Mouse (Mus musculus) stomach, embryonic 14.5 days (tissue): ENCODE measurements around the gene Mturn. TPM values are rescaled to one million over a fixed set of nuclear protein-coding genes. Genes with fewer than 3 reads are reported as not detected.

Experiments used
- ATAC-seq: fragments of 200-750 bp; cut with Nextera tagmentation; 2 replicates; pipeline ENCODE4 v1.8.0; 2017; ENCODE audit warnings: low read depth, moderate TSS enrichment; ENCODE audit not compliant: insufficient number of reproducible peaks, insufficient read depth, low FRiP score
- H3K27ac ChIP-seq: fragments of 300-500 bp; sonication (generic); 2 replicates; pipeline ENCODE4 v1.5.1; 2014; ENCODE audit warnings: mild to moderate bottlenecking, low read length, moderate library complexity, mixed read lengths
- H3K27me3 ChIP-seq: fragments of 300-500 bp; sonication (generic); 2 replicates; pipeline ENCODE4 v1.6.1; 2014; ENCODE audit warnings: low read length, control low read depth, mixed read lengths; ENCODE audit not compliant: control insufficient read depth, insufficient read depth
- H3K36me3 ChIP-seq: fragments of 300-500 bp; sonication (generic); 2 replicates; pipeline ENCODE4 v1.6.1; 2014; ENCODE audit warnings: mild to moderate bottlenecking, control low read depth, low read length, moderate library complexity, mixed read lengths; ENCODE audit not compliant: control insufficient read depth, insufficient read depth
- H3K4me1 ChIP-seq: fragments of 300-500 bp; sonication (generic); 2 replicates; pipeline ENCODE4 v1.6.1; 2014; ENCODE audit warnings: low read length, control low read depth, mixed read lengths; ENCODE audit not compliant: control insufficient read depth, insufficient read depth
- H3K4me2 ChIP-seq: fragments of 300-500 bp; sonication (generic); replicated peaks from 2 replicates; pipeline ENCODE4 v1.6.1; 2014; ENCODE audit warnings: low read depth, low read length, control low read depth
- H3K4me3 ChIP-seq: fragments of 300-500 bp; sonication (generic); 2 replicates; pipeline ENCODE4 v1.5.1; 2014; ENCODE audit warnings: low read depth, low read length, control low read depth
- H3K9ac ChIP-seq: fragments of 300-500 bp; sonication (generic); replicated peaks from 2 replicates; pipeline ENCODE4 v1.6.1; 2014; ENCODE audit warnings: low read depth, mild to moderate bottlenecking, control low read depth, low read length, moderate library complexity, mixed read lengths
- H3K9me3 ChIP-seq: fragments of 300-500 bp; sonication (generic); 2 replicates; pipeline ENCODE4 v1.6.1; 2016; ENCODE audit warnings: low read depth, low read length, control low read depth; ENCODE audit not compliant: control insufficient read depth
- WGBS: fragments of 180-500 bp; shearing (Covaris S2); extraction: QIAGEN DNeasy Blood & Tissue Kit; methylation state at CpG from one replicate; pipeline ENCODE4 v1.1.7; 2014; 5-methylcytosine and 5-hydroxymethylcytosine counted together
- polyA plus RNA-seq: library from polyadenylated mRNA; unstranded; fragments of >200 nt; fragmentation: Nextera tagmentation; extraction: Ambion mirVana; gene quantifications from 2 replicates; pipeline ENCODE4 v1.2.1, GENCODE M21; 2014

Gene Mturn
- polyA plus RNA-seq, 1 experiment from 2014 or later = 10.3 TPM

- H3K36me3 ChIP-seq = no peaks in the 10 kb centered on the region
- H3K9me3 ChIP-seq = no peaks in the 10 kb centered on the region
- no peak overlapping the region for H3K4me2 ChIP-seq
- no peak overlapping the region for H3K9ac ChIP-seq
- no peak overlapping the region for H3K4me3 ChIP-seq
- 82% methylated on average over 15 of the region's 15 CpGs for WGBS
- H3K27ac ChIP-seq = no peak overlapping the region
- H3K4me1 ChIP-seq = no peaks in the 10 kb centered on the region
- H3K27me3 ChIP-seq = no peaks in the 10 kb centered on the region
- no peak for ATAC-seq
Observed at GRCm38 (mm10) chr6:54718779-54719685, 37.6 kb downstream of the Mturn start.

- no peak overlapping the region for H3K4me3 ChIP-seq
- H3K9ac ChIP-seq = no peak overlapping the region
- H3K36me3 ChIP-seq = no peaks in the 10 kb centered on the region
- H3K9me3 ChIP-seq = no peaks in the 10 kb centered on the region
- no peak overlapping the region for H3K4me2 ChIP-seq
- ATAC-seq = no peak
- no peaks in the 10 kb centered on the region for H3K4me1 ChIP-seq
- WGBS = 29% methylated on average over 14 of the region's 14 CpGs
- H3K27me3 ChIP-seq = no peaks in the 10 kb centered on the region
- no peak overlapping the region for H3K27ac ChIP-seq
Observed at GRCm38 (mm10) chr6:54719686-54720310, 38.4 kb downstream of the Mturn start.

- 85% methylated on average over 9 of the region's 9 CpGs for WGBS
- no peak for ATAC-seq
Observed at GRCm38 (mm10) chr6:54720512-54721251, 39.3 kb downstream of the Mturn start.

GRCm38 (mm10) chr6:54721252-54721635, 39.8 kb downstream of the Mturn start:
- ATAC-seq = no peak
- WGBS = 94% methylated on average over 4 of the region's 4 CpGs
- no peaks in the 10 kb centered on the region for H3K9me3 ChIP-seq

More at GRCm38 (mm10) chr6:54720512-54721251, 39.3 kb downstream of the Mturn start:
- Histone ChIP-seq H3K4me1 (no peaks in the 10 kb centered on the region), H3K27me3 (no peaks in the 10 kb centered on the region), H3K9ac (no peak overlapping the region), H3K27ac (no peak overlapping the region), H3K4me2 (no peak overlapping the region), H3K9me3 (no peaks in the 10 kb centered on the region), H3K4me3 (no peak overlapping the region), H3K36me3 (no peaks in the 10 kb centered on the region)

GRCm38 (mm10) chr6:54726309-54726708, 44.9 kb downstream of the Mturn start:
- WGBS = 89% methylated on average over 6 of the region's 6 CpGs
- no peak overlapping the region for H3K4me2 ChIP-seq
- no peak overlapping the region for H3K4me3 ChIP-seq
- no peaks in the 10 kb centered on the region for H3K4me1 ChIP-seq
- no peaks in the 10 kb centered on the region for H3K9me3 ChIP-seq
- no peak overlapping the region for H3K27ac ChIP-seq
- no peaks in the 10 kb centered on the region for H3K36me3 ChIP-seq
- no peaks in the 10 kb centered on the region for H3K27me3 ChIP-seq
- ATAC-seq = no peak
- no peak overlapping the region for H3K9ac ChIP-seq

More at GRCm38 (mm10) chr6:54721252-54721635, 39.8 kb downstream of the Mturn start:
- no peak overlapping the region for H3K4me2 ChIP-seq
- no peaks in the 10 kb centered on the region for H3K36me3 ChIP-seq
- no peaks in the 10 kb centered on the region for H3K4me1 ChIP-seq
- H3K4me3 ChIP-seq = no peak overlapping the region
- no peaks in the 10 kb centered on the region for H3K27me3 ChIP-seq
- H3K27ac ChIP-seq = no peak overlapping the region
- no peak overlapping the region for H3K9ac ChIP-seq

GRCm38 (mm10) chr6:54726796-54727195, 45.4 kb downstream of the Mturn start:
- no peak for ATAC-seq
- Histone ChIP-seq H3K36me3 (no peaks in the 10 kb centered on the region), H3K27ac (no peak overlapping the region), H3K4me3 (no peak overlapping the region), H3K27me3 (no peaks in the 10 kb centered on the region), H3K4me1 (no peaks in the 10 kb centered on the region), H3K9ac (no peak overlapping the region), H3K4me2 (no peak overlapping the region), H3K9me3 (no peaks in the 10 kb centered on the region)
- 82% methylated on average over 6 of the region's 6 CpGs for WGBS

- H3K27me3 ChIP-seq = no peaks in the 10 kb centered on the region
- no peaks in the 10 kb centered on the region for H3K36me3 ChIP-seq
- no peaks in the 10 kb centered on the region for H3K4me1 ChIP-seq
- H3K4me2 ChIP-seq = no peak overlapping the region
- no peak for ATAC-seq
- no peaks in the 10 kb centered on the region for H3K9me3 ChIP-seq
- H3K27ac ChIP-seq = no peak overlapping the region
- 86% methylated on average over 5 of the region's 5 CpGs for WGBS
- H3K9ac ChIP-seq = no peak overlapping the region
- no peak overlapping the region for H3K4me3 ChIP-seq
Observed at GRCm38 (mm10) chr6:54727416-54727815, 46.0 kb downstream of the Mturn start.

- Histone ChIP-seq H3K4me2 (no peak overlapping the region), H3K27ac (no peak overlapping the region), H3K4me1 (no peaks in the 10 kb centered on the region), H3K27me3 (no peaks in the 10 kb centered on the region), H3K36me3 (no peaks in the 10 kb centered on the region), H3K9me3 (no peaks in the 10 kb centered on the region), H3K9ac (no peak overlapping the region), H3K4me3 (no peak overlapping the region)
- WGBS = 84% methylated on average over 2 of the region's 2 CpGs
- ATAC-seq = no peak
Observed at GRCm38 (mm10) chr6:54729451-54730105, 48.2 kb downstream of the Mturn start.
